Mouse (Mus musculus) intestine, embryonic 15.5 days (tissue): Measurements from ENCODE around the gene Il4ra. TPM values are rescaled to one million over a fixed set of nuclear protein-coding genes. Genes with fewer than 3 reads are reported as not detected.

Experiments
- ATAC-seq: fragments of 200-750 bp; cut with Nextera tagmentation; 2 replicates; pipeline ENCODE4 v1.8.0; 2017; ENCODE audit warnings: moderate TSS enrichment, moderate library complexity
- H3K27ac ChIP-seq: fragments of 300-500 bp; sonication (generic); 2 replicates; pipeline ENCODE4 v1.5.1; 2015; ENCODE audit warnings: mild to moderate bottlenecking, inconsistent platforms
- H3K27me3 ChIP-seq: fragments of 300-500 bp; sonication (generic); replicated peaks from 2 replicates; pipeline ENCODE4 v1.6.1; 2015; ENCODE audit warnings: inconsistent platforms
- H3K36me3 ChIP-seq: fragments of 300-500 bp; sonication (generic); 2 replicates; pipeline ENCODE4 v1.6.1; 2015; ENCODE audit warnings: inconsistent platforms
- H3K4me1 ChIP-seq: fragments of 300-500 bp; sonication (generic); replicated peaks from 2 replicates; pipeline ENCODE4 v1.6.1; 2015; ENCODE audit warnings: inconsistent platforms
- H3K4me2 ChIP-seq: fragments of 300-500 bp; sonication (generic); replicated peaks from 2 replicates; pipeline ENCODE4 v1.6.1; 2015; ENCODE audit warnings: mild to moderate bottlenecking, inconsistent platforms
- H3K4me3 ChIP-seq: fragments of 300-500 bp; sonication (generic); replicated peaks from 2 replicates; pipeline ENCODE4 v1.5.1; 2015; ENCODE audit warnings: inconsistent platforms
- H3K9ac ChIP-seq: fragments of 300-500 bp; sonication (generic); 2 replicates; pipeline ENCODE4 v1.6.1; 2015; ENCODE audit warnings: inconsistent platforms
- H3K9me3 ChIP-seq: fragments of 300-500 bp; sonication (generic); 2 replicates; pipeline ENCODE4 v1.6.1; 2016; ENCODE audit warnings: inconsistent platforms
- WGBS: fragments of 180-500 bp; shearing (Covaris S2); methylation state at CpG from one replicate; pipeline ENCODE4 v1.1.7; 2015; 5-methylcytosine and 5-hydroxymethylcytosine counted together
- polyA plus RNA-seq: library from polyadenylated mRNA; unstranded; fragments of >200 nt; fragmentation: Nextera tagmentation; extraction: Ambion mirVana; gene quantifications from 2 replicates; pipeline ENCODE4 v1.2.1, GENCODE M21; 2015

Il4ra gene
- polyA plus RNA-seq, 1 experiment from 2014 or later: 10.4 TPM

- Histone ChIP-seq H3K4me1 (peaks cover 40% of the 10 kb centered on the region; the same call in 1 of the 2 replicates), H3K9ac (no peak overlapping the region), H3K27ac (no peak overlapping the region), H3K4me3 (no peak overlapping the region; the same call in 1 of the 2 replicates), H3K4me2 (peak overlapping the region; percentile 86), H3K36me3 (no peaks in the 10 kb centered on the region), H3K27me3 (no peaks in the 10 kb centered on the region), H3K9me3 (no peaks in the 10 kb centered on the region)
- ATAC-seq: no peak
- WGBS: 85% methylated on average over 13 of the region's 13 CpGs
These were observed 1.9 kb downstream of the Il4ra start for GRCm38 (mm10) chr7:125553653-125554428.

GRCm38 (mm10) chr7:125554456-125555114 lies 2.7 kb downstream of the Il4ra start:
- H3K9me3 ChIP-seq: no peaks in the 10 kb centered on the region
- 0 out of 2 replicates have a peak overlapping the region, but pooled peaks have one; percentile 86 for H3K4me2 ChIP-seq
- H3K27me3 ChIP-seq: no peaks in the 10 kb centered on the region
- no peak overlapping the region for H3K9ac ChIP-seq
- 79% methylated on average over 9 of the region's 9 CpGs for WGBS
- H3K4me1 ChIP-seq: peaks cover 39% of the 10 kb centered on the region; the same call in 1 of the 2 replicates
- no peaks in the 10 kb centered on the region for H3K36me3 ChIP-seq
- no peak for ATAC-seq
- no peak overlapping the region for H3K4me3 ChIP-seq
- no peak overlapping the region for H3K27ac ChIP-seq

- H3K36me3 ChIP-seq: no peaks in the 10 kb centered on the region
- H3K4me1 ChIP-seq: peaks cover 40% of the 10 kb centered on the region
- 83% methylated on average over 7 of the region's 7 CpGs for WGBS
- H3K4me2 ChIP-seq: no peak overlapping the region
- no peaks in the 10 kb centered on the region for H3K9me3 ChIP-seq
- H3K27ac ChIP-seq: no peak overlapping the region
- no peak overlapping the region for H3K9ac ChIP-seq
- no peak for ATAC-seq
- H3K27me3 ChIP-seq: no peaks in the 10 kb centered on the region
- no peak overlapping the region for H3K4me3 ChIP-seq
These were observed 3.5 kb downstream of the Il4ra start for GRCm38 (mm10) chr7:125555351-125555872.

- Histone ChIP-seq H3K4me3 (no peak overlapping the region), H3K27me3 (no peaks in the 10 kb centered on the region), H3K9ac (no peak overlapping the region), H3K9me3 (no peaks in the 10 kb centered on the region), H3K27ac (no peak overlapping the region), H3K36me3 (no peaks in the 10 kb centered on the region), H3K4me1 (peaks cover 46% of the 10 kb centered on the region), H3K4me2 (no peak overlapping the region)
- ATAC-seq: no peak
- 51% methylated on average over 4 of the region's 4 CpGs for WGBS
These were observed 4.2 kb downstream of the Il4ra start for GRCm38 (mm10) chr7:125556096-125556495.

GRCm38 (mm10) chr7:125556865-125557264 lies 4.9 kb downstream of the Il4ra start:
- 64% methylated on average over 8 of the region's 8 CpGs for WGBS
- no peak for ATAC-seq
- Histone ChIP-seq H3K9ac (no peak overlapping the region), H3K4me1 (peaks cover 46% of the 10 kb centered on the region), H3K27me3 (no peaks in the 10 kb centered on the region), H3K36me3 (no peaks in the 10 kb centered on the region), H3K4me2 (no peak overlapping the region), H3K27ac (no peak overlapping the region), H3K9me3 (no peaks in the 10 kb centered on the region), H3K4me3 (no peak overlapping the region)

- Histone ChIP-seq H3K4me3 (no peak overlapping the region), H3K4me2 (no peak overlapping the region), H3K36me3 (no peaks in the 10 kb centered on the region), H3K27ac (no peak overlapping the region), H3K9me3 (no peaks in the 10 kb centered on the region), H3K27me3 (no peaks in the 10 kb centered on the region), H3K4me1 (peaks cover 38% of the 10 kb centered on the region), H3K9ac (no peak overlapping the region)
- ATAC-seq: no peak
- 79% methylated on average over 4 of the region's 4 CpGs for WGBS
These were observed 6.6 kb downstream of the Il4ra start for GRCm38 (mm10) chr7:125558401-125558945.

GRCm38 (mm10) chr7:125558997-125559396 lies 7.1 kb downstream of the Il4ra start:
- no peak for ATAC-seq
- Histone ChIP-seq H3K4me2 (no peak overlapping the region), H3K9me3 (no peaks in the 10 kb centered on the region), H3K27me3 (no peaks in the 10 kb centered on the region), H3K4me1 (peaks cover 34% of the 10 kb centered on the region), H3K4me3 (no peak overlapping the region), H3K27ac (no peak overlapping the region), H3K9ac (no peak overlapping the region), H3K36me3 (no peaks in the 10 kb centered on the region)
- WGBS: 64% methylated on average over 5 of the region's 5 CpGs

- no peak overlapping the region for H3K27ac ChIP-seq
- no peaks in the 10 kb centered on the region for H3K27me3 ChIP-seq
- H3K4me2 ChIP-seq: no peak overlapping the region
- H3K4me3 ChIP-seq: no peak overlapping the region
- no peaks in the 10 kb centered on the region for H3K9me3 ChIP-seq
- 75% methylated on average over 10 of the region's 10 CpGs for WGBS
- no peaks in the 10 kb centered on the region for H3K36me3 ChIP-seq
- no peak overlapping the region for H3K9ac ChIP-seq
- H3K4me1 ChIP-seq: peaks cover 31% of the 10 kb centered on the region
- no peak for ATAC-seq
These were observed 7.6 kb downstream of the Il4ra start for GRCm38 (mm10) chr7:125559537-125559936.

GRCm38 (mm10) chr7:125560146-125560785 lies 8.3 kb downstream of the Il4ra start:
- no peak for ATAC-seq
- Histone ChIP-seq H3K27me3 (no peaks in the 10 kb centered on the region), H3K4me2 (no peak overlapping the region), H3K9ac (no peak overlapping the region), H3K9me3 (no peaks in the 10 kb centered on the region), H3K36me3 (no peaks in the 10 kb centered on the region), H3K4me3 (no peak overlapping the region), H3K4me1 (peaks cover 29% of the 10 kb centered on the region), H3K27ac (0 out of 2 replicates have a peak overlapping the region, but pooled peaks have one; percentile 37)
- WGBS: 74% methylated on average over 7 of the region's 7 CpGs

GRCm38 (mm10) chr7:125561085-125561690 lies 9.3 kb downstream of the Il4ra start:
- peak; percentile 92 for ATAC-seq
- H3K9me3 ChIP-seq: no peaks in the 10 kb centered on the region
- no peak overlapping the region for H3K4me2 ChIP-seq
- 0 out of 2 replicates have a peak overlapping the region, but pooled peaks have one; percentile 37 for H3K27ac ChIP-seq
- peaks cover 29% of the 10 kb centered on the region for H3K4me1 ChIP-seq
- 31% methylated on average over 9 of the region's 9 CpGs for WGBS
- H3K9ac ChIP-seq: no peak overlapping the region
- no peaks in the 10 kb centered on the region for H3K36me3 ChIP-seq
- H3K27me3 ChIP-seq: no peaks in the 10 kb centered on the region
- H3K4me3 ChIP-seq: no peak overlapping the region

GRCm38 (mm10) chr7:125562413-125562812 lies 10.5 kb downstream of the Il4ra start:
- no peaks in the 10 kb centered on the region for H3K36me3 ChIP-seq
- H3K27ac ChIP-seq: no peak overlapping the region
- H3K27me3 ChIP-seq: no peaks in the 10 kb centered on the region
- peaks cover 24% of the 10 kb centered on the region for H3K4me1 ChIP-seq
- ATAC-seq: no peak
- no peaks in the 10 kb centered on the region for H3K9me3 ChIP-seq
- 69% methylated on average over 4 of the region's 4 CpGs for WGBS
- no peak overlapping the region for H3K9ac ChIP-seq
- no peak overlapping the region for H3K4me2 ChIP-seq
- H3K4me3 ChIP-seq: no peak overlapping the region
